Mouse (Mus musculus): Measurements from ENCODE around the gene Zfp420. TPM values are rescaled to one million over a fixed set of nuclear protein-coding genes. Genes with fewer than 3 reads are reported as not detected.

The Zfp420 gene
- total RNA-seq, 1 experiment from 2014 or later, result 4.2 TPM

DNA sequence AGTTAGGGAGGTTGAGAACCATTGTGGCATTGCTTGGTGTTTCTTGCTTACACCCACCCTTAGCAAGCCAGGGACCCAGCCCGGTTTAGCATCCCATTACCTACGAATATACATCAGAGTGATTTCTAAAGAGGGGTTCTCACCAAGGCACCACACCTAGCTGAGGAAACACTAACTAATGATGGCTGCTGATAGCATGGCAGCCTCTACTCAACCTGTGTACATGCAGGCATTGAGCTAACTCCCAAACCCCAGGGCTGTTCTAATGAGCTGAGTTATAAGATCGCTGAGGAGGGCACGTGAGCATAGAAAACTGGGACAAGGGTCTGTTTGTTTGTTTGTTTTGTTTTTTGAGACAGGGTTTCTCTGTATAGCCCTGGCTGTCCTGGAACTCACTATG lies 33.0 kb downstream of the Zfp420 start:
- ATAC-seq (replicated peaks; ENCODE audit: low read depth, poor library complexity, severe bottlenecking), result no peak

DNA sequence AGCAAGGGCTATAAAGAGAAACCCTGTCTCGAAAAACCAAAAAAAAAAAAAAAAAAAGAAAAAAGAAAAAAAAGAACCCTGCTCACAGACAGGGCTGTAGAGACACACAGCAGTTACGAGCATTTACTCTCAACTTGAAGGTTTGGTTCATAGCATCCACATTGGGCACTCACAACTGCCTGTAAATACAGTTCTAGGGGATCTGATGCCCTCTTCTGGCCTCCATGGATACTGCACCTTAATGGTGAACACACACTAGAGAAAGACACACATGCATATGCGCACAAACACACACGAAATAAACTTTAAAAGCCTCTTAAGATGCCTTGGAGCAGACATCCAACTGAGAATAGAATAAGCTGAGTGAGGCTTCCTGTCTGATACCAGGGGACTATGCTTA lies 38.6 kb downstream of the Zfp420 start:
- ATAC-seq (replicated peaks; ENCODE audit: low read depth, poor library complexity, severe bottlenecking), result no peak

DNA sequence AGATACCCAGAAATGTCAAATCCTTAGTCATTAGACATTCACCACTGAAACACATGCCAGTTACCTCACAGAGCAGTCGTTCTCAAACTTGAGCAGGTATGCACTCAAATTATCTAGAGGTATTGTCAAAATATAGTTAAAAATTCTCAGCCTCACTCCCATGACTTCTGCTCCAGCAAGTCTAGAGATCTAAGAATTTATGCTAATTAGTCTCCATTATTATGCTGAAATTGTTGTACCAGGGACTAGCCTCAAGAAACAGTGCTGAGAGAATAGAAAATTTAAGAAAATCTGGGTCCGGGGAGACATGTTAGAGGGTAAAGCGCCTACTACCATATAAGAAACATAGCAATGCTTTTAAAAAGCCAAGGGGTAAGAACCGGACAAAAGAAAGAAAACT lies 44.3 kb downstream of the Zfp420 start:
- ATAC-seq (replicated peaks; ENCODE audit: low read depth, poor library complexity, severe bottlenecking), result no peak

DNA sequence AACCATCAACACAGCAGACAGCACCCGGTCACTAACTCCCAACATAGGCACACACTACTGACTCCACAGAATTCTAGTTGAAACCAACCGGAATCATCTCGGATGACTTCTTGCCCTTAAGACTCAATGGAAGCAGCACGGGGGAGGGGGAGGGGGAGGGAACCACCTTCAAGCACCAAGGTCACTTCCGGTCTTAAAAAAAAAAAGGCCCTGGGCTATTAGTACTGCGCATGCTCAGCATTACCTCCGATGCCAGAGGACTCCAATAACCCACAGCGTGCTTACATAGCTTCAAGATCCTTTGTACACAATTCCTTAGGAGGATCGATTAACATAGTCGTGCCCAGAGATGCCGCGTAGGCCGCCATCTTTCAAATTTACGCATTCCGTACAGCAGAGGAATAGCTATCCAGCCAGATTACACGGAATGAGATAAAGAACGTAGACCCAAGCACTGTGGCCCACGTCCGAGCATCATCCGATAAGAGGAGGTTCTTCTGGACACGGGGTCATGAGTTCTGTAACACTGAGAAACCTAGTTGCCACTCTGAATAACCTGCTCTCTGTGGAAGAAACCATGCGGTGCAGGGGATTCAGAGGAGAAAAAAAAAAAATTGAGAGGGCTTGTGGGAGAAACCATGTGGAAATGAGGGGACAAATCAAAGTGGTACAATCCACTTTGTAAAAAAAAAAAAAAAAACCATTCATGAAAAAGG lies 46.3 kb downstream of the Zfp420 start, which contains the start of gene Zfp27:
Zfp27 (minus strand) TSS at position 607 of the 716 bp plus-strand sequence.
- ATAC-seq (replicated peaks; ENCODE audit: low read depth, poor library complexity, severe bottlenecking), result peak; percentile 76

DNA sequence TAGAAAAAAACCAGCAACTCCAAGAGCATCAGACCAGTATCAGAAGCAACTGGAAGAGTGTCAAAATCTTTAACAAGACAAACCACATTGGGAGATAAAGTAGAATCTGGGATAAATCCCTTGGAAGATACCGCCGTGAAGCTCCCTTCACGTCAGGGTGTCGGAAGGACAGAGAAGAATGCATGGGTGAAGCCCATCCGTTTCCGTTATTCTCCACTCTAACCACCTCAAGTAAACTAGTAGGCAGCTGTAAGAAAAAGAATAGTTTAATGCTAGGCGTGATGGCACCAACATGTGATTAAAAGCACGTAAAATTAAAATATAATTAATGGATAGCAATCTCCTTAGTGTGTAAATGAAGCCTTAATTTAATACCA lies 46.9 kb downstream of the Zfp420 start:
- no peak for ATAC-seq (replicated peaks; ENCODE audit: low read depth, poor library complexity, severe bottlenecking)

DNA sequence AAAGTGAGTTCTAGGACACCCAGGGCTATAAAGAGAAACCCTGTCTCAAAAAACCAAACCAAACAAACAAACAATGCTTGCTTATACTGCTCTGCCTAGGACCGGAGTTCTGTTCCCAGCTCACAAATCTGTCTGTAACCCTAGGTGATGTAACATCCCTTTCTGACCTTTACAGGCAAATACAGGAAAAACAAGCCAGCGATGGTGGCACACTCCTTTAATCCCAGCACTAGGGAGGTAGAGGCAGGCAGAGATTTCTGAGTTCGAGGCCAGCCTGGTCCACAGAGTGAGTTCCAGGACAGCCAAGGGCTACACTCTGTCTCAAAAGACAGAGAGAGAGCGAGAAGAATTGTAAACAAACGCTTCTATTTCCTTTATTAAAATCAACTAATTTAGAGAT lies 47.4 kb downstream of the Zfp420 start:
- no peak for ATAC-seq (replicated peaks; ENCODE audit: low read depth, poor library complexity, severe bottlenecking)

DNA sequence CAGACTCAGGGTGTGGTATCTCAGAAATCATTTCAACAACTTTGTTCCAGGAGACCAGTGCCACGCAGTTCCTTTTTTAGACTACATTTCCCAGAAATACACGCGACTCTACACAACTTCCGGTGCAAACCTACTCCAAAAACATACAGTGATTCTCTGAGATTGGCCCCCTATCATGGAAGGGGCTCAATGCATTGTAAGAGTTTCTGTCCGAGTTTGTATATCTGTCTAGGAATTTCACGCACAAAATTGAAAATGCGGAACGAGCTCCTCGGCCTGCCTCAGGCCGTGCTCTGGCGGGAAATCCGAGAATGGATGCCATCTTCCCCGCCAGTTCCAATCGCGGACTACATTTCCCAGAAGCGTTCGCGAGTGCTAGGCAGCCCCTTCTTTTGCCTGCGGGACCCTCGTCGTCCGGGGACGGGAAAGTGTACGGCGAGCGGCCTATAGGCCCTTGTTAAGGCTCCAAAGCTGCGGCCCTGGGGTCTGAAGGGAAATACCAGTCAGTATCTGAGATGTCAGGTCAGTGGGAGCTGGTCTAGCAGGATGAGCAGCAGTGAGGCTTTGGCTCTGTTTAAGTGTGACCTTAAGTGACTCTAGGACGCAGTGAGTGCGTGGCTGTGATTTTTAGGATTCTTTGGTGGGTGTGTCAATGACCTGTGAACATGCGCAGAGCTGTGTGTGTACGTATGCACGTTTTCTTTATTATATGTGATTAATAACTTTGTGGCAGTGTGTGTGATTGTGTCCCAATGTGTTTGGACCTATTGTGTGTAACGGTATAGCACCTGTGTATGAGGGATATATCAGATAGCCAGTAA lies 48.6 kb downstream of the Zfp420 start, which contains the start of gene Zfp383:
Zfp383 (plus strand) TSS at position 94 of the 821 bp plus-strand sequence.
- peak; percentile 78 for ATAC-seq (replicated peaks; ENCODE audit: low read depth, poor library complexity, severe bottlenecking)

DNA sequence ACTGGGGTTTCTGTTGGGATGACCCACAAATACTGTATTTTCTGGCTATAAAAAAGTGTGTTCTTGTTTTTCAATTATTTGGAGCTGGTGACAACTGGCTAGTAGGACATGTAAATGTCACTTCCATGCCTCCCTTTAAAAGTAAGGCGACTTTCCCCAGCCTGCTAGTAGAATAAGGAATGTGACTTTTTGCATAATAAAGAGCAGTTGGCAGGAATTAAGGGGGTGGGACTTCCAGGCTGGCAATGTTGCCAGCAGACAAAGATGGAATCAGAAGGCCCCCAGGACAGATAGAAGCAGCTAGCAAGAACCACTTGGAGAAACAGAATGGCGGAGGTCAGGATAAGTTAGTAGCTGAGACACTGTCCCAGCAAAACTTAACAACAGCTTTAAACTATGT lies 50.5 kb downstream of the Zfp420 start:
- no peak for ATAC-seq (replicated peaks; ENCODE audit: low read depth, poor library complexity, severe bottlenecking)

DNA sequence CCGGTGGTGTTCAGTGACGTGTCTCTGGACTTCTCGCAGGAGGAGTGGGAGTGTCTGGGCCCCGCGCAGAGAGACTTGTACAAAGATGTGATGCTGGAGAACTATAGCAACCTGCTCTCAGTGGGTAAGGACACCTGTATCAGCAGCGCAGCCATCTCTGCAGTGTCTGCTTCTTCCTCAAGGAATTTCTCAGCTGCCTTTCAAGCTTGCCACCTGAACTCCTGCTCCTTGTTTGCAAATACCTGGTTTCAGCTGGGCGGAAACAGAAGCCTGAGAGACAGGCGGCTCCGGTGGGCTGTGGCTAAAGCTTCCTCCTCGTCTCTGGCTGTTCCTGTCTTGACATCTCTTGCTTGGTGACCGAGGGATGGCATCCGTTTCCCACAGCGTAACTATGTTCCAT lies 52.4 kb downstream of the Zfp420 start:
- no peak for ATAC-seq (replicated peaks; ENCODE audit: low read depth, poor library complexity, severe bottlenecking)

DNA sequence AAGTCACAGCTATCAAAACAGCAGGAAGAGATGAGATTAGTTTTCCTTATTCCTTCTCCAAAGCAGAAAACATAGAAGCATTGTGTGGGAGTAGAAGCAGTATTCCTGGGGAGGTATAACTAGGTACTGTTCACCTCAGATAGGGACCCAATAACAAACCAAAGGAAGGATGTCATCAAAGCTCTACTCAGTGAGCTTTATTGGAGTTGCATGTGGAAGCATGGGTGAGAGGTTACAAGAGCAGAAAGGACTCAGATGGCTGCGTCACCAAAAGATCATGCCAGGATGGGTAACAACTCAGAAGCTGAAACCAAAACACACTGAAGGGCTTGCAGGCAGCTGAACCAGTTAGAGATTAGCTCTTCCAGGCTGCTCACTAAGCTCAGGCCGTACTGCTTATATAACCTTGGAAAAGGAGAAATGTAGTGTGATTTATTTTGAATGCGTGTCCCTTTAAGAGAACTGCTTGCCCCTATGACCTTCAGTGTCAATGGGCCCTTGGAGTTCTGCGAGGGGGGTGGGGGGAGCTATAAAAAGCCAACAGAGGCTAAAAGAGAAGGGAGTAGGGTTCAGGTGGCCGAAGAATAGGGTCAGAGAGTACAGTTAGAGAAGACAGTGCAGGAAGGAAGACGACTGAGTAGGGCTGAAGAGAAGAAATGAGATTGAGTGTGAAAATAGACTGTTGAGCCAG lies 57.7 kb downstream of the Zfp420 start:
- ATAC-seq (replicated peaks; ENCODE audit: low read depth, poor library complexity, severe bottlenecking), result no peak

DNA sequence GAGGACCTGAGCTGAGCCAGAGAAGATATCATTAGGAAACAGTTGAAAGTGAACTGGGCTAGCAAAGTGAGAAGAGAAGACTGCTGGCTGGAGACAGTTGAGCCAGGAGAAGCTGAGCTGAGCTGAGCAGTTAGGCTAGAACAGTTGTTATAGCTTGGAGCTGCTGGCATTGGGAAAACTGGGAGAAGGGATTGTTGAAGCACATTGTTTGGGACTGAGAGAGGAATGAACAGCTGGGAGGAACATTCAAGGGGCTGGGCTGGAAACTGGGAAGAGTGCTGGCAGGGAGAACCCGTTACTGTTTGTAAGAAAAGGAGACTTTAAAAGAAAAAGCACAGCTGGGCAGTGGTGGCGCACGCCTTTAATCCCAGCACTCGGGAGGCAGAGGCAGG lies 58.3 kb downstream of the Zfp420 start:
- ATAC-seq (replicated peaks; ENCODE audit: low read depth, poor library complexity, severe bottlenecking), result no peak

DNA sequence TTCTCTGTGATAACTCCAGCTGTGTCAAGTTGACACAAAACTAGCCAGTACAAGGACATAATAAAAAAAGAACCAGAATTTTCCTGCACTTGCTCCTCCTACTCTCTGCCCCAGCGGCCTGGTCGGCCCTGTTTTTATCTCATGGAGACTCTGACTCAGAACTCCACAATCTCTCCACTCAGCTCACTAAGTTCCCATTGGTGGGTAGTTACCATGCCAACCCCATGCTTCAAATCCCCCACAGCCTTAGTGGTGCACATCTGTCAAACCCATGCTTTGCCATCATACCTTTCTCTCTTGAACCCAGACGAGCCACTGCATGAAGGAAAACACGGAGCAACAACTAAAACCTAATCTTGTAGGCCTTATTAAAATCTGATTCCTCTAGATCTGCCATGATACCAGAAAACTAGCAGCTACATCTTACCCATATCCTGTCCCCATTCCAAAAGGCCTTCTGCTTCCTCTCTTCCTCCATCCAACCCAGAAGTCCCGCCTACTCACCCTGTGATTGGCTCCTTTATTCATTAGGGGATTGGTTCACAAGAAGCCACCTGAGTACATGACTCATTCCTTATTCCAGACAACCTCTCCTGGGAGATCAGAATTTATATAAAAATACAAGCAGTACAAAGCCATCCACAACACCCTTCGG lies 61.8 kb downstream of the Zfp420 start:
- ATAC-seq (replicated peaks; ENCODE audit: low read depth, poor library complexity, severe bottlenecking), result no peak

DNA sequence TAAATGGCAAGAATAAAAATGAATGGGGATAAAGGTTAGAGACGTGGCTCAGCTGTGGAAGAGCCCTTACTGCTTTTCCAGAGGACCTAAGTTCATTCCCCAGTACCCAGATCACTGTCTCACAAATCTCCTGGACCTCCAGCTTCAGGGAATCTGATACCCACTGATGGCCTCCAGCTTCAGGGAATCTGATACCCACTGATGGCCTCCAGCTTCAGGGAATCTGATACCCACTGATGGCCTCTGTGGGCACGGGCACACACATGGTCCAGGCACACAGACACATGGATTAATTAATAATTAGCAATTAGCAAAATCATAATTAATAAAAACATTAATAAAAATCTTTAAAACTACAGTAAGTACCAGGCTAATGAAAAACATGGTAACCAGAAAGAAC lies 63.0 kb downstream of the Zfp420 start:
- no peak for ATAC-seq (replicated peaks; ENCODE audit: low read depth, poor library complexity, severe bottlenecking)

Other genes starting within 250 kb of the Zfp420 start
- not detected in 2 replicates for gene Catsperg2, start 132.9 kb upstream of the Zfp420 start, total RNA-seq (2017)
- gene Zfp84, start 91.4 kb upstream of the Zfp420 start, total RNA-seq (2017), result 22.0 and 26.1 TPM in 2 replicates
- 2.4 TPM in 1 of 2 replicates, not detected in the other for gene Zfp30, start 76.0 kb upstream of the Zfp420 start, total RNA-seq (2017)
- 7.8 and 13.8 TPM in 2 replicates for gene Zfp790, start 43.9 kb upstream of the Zfp420 start, total RNA-seq (2017)
- gene Zfp940, start 6.3 kb upstream of the Zfp420 start, total RNA-seq (2017), result 5.4 and 8.4 TPM in 2 replicates
- gene Zfp27, start 46.6 kb downstream of the Zfp420 start, total RNA-seq (2017), result 11.6 and 14.1 TPM in 2 replicates
- gene Zfp383, start 48.2 kb downstream of the Zfp420 start, total RNA-seq (2017), result 1.2 and 3.8 TPM in 2 replicates
- 9.2 and 10.4 TPM in 2 replicates for gene Zfp74, start 94.1 kb downstream of the Zfp420 start, total RNA-seq (2017)
- gene Zfp568, start 124.0 kb downstream of the Zfp420 start, total RNA-seq (2017), result 18.3 and 27.2 TPM in 2 replicates
- gene Zfp14, start 191.4 kb downstream of the Zfp420 start, total RNA-seq (2017), result 0.82 and 2.9 TPM in 2 replicates
- gene Zfp82, start 212.9 kb downstream of the Zfp420 start, total RNA-seq (2017), result 3.1 and 6.7 TPM in 2 replicates
- 0.10 TPM in 1 of 2 replicates, not detected in the other for gene Gm26920, start 230.4 kb downstream of the Zfp420 start, total RNA-seq (2017)
- gene Zfp566, start 230.5 kb downstream of the Zfp420 start, total RNA-seq (2017), result 5.0 and 6.2 TPM in 2 replicates
- gene Zfp260, start 234.8 kb downstream of the Zfp420 start, total RNA-seq (2017), result 33.5 and 37.5 TPM in 2 replicates

Measured in common myeloid progenitor, adult 5-6 weeks (primary cell).